Mouse (Mus musculus) MEL (cell line): ENCODE measurements around the gene Zfp810.

Experiments used
- CHD2 ChIP-seq: IDR thresholded peaks from 2 replicates; pipeline ENCODE4 v1.6.1; 2011; ENCODE audit warnings: low read length, improper control_type of control experiment
- EP300 ChIP-seq, 2 experiments: IDR thresholded peaks; 2 replicates each; pipeline ENCODE4 v1.6.1; 2011; ENCODE audit warnings: improper control_type of control experiment in 2 of 2, low read length in 2 of 2, low read depth in 1 of 2, mild to moderate bottlenecking in 1 of 2
- MXI1 ChIP-seq: IDR thresholded peaks from 2 replicates; pipeline ENCODE4 v1.6.1; 2011; ENCODE audit warnings: mild to moderate bottlenecking, low read depth, low read length, improper control_type of control experiment
- POLR2AphosphoS2 ChIP-seq: IDR thresholded peaks from 2 replicates; pipeline ENCODE4 v1.6.1; 2011; ENCODE audit warnings: low read length, improper control_type of control experiment
- SMC3 ChIP-seq: IDR thresholded peaks from 2 replicates; pipeline ENCODE4 v1.6.1; 2011; ENCODE audit warnings: low read depth, low read length, improper control_type of control experiment

DNA sequence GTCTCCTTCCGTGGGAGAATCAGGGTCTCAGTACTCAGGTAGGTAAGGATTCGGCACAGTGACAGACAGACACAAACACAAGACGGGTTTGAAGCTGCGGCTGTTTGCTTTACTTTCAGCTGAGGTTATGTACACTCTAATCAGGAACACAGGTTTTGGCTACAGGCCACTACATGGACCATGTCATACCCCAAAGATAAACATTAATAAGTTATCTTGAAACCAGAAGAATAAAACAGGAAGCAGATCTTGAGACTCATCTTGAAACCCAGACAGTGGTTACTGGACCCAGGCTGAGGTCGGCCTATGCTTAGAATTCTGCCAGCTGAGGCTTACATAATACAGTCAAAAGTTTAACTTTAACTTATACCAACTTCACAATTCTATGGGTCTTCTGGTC lies 5.8 kb upstream of the Zfp810 start:
- TF ChIP-seq MXI1 (no peak; the same call in 1 of the 2 replicates), CHD2 (no peak), SMC3 (no peak; the same call in 1 of the 2 replicates), POLR2AphosphoS2 (no peak), EP300 (IDR thresholded peaks at IDR 0.05; ENCODE audit: low read depth in 1 of 2, low read length in 2 of 2) (peak; percentile 93 to 96)
